Comparison of ENCODE assay signal across 15 mouse cellular contexts in the genomic region with DNA sequence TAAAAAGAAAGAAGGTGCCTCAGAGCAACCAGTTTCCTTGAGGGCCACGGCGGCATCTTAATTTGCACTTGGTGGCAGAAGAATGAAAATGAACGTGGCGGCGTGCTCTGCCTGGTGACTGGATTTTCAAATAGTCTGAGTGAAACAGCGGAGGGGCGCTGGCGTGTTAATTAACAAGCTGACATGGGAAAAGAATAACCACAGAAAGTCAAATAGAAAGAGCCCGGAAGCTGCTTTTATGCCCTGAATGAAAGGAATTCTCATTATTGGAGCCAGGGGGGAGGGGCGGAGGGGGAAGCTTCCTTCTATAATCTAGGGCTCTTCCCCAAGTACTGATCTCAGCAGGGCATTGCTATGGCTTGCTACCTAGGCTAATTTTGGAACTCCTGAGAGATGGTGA.
DNase-seq lines count a peak whose midpoint lies in the region; ATAC-seq and TF ChIP-seq lines count a peak whose summit lies in the region.
"Had no signal": no experiment of that assay in that cellular context is flagged by ENCODE, and none has a peak within 500 bp of the region (broad histone marks: within the 10 kb centered on the region; RNA-seq: fewer than 3 reads in every experiment).

No protein-coding gene starts in this region.

- peak; percentile 26; the same call in 1 of the 2 replicates for TF ChIP-seq CTCF in layer of hippocampus, adult 2 months (conservative IDR thresholded peaks at IDR 0.05)
- no peak for TF ChIP-seq CTCF in brain, embryonic 14.5 days (IDR thresholded peaks at IDR 0.05; ENCODE audit: borderline replicate concordance, extremely low read depth, insufficient read depth, insufficient read length)
- TF ChIP-seq CTCF in hindbrain, postnatal 0 days (IDR thresholded peaks at IDR 0.05; ENCODE audit: low read depth), result peak; percentile 30

- H3K36me3 ChIP-seq in forebrain, embryonic 12.5 days (replicated peaks), result no peaks in the 10 kb centered on the region
- no peaks in the 10 kb centered on the region for H3K36me3 ChIP-seq in hindbrain, postnatal 0 days (ENCODE audit: insufficient read depth, low read length)
- H3K36me3 ChIP-seq: heart, embryonic 12.5 days; limb, embryonic 10.5 days; liver, embryonic 15.5 days; stomach, embryonic 15.5 days had no signal

- TF ChIP-seq POLR2A in brain, embryonic 14.5 days (IDR thresholded peaks at IDR 0.05; ENCODE audit: borderline replicate concordance, extremely low read depth, insufficient read depth, insufficient read length, poor library complexity, severe bottlenecking), result no peak

- no peaks in the 10 kb centered on the region for H3K9me3 ChIP-seq in forebrain, embryonic 12.5 days
- H3K9me3 ChIP-seq in hindbrain, postnatal 0 days (ENCODE audit: low read length), result no peaks in the 10 kb centered on the region
- H3K9me3 ChIP-seq: heart, embryonic 12.5 days; limb, embryonic 10.5 days; stomach, embryonic 15.5 days had no signal

- WGBS in forebrain, embryonic 12.5 days, result 14% methylated on average over 10 of the region's 10 CpGs
- 23% methylated on average over 10 of the region's 10 CpGs for WGBS in hindbrain, postnatal 0 days

- peak overlapping the region; percentile 10 for H3K4me2 ChIP-seq in forebrain, embryonic 12.5 days
- 0 out of 2 replicates have a peak overlapping the region, but pooled peaks have one; percentile 10 for H3K4me2 ChIP-seq in hindbrain, postnatal 0 days (ENCODE audit: low read depth, low read length)
- H3K4me2 ChIP-seq: heart, embryonic 12.5 days; liver, embryonic 15.5 days; stomach, embryonic 15.5 days had no signal

- H3K27ac ChIP-seq in layer of hippocampus, adult 2 months, result no peak overlapping the region
- peak overlapping the region; percentile 42; the same call in 1 of the 2 replicates for H3K27ac ChIP-seq in forebrain, embryonic 12.5 days
- no peak overlapping the region for H3K27ac ChIP-seq in hindbrain, postnatal 0 days
- H3K27ac ChIP-seq: limb, embryonic 10.5 days; liver, embryonic 15.5 days; stomach, embryonic 15.5 days had no signal

- peaks cover 14% of the 10 kb centered on the region for H3K4me1 ChIP-seq in forebrain, embryonic 12.5 days
- H3K4me1 ChIP-seq in hindbrain, postnatal 0 days (ENCODE audit: insufficient read depth, low read length), result 0 out of 2 replicates have a peak, but pooled peaks cover 7% of the 10 kb centered on the region
- H3K4me1 ChIP-seq: heart, embryonic 12.5 days; liver, embryonic 15.5 days; stomach, embryonic 15.5 days had no signal

- ATAC-seq in forebrain, embryonic 12.5 days (ENCODE audit: low FRiP score), result 0 out of 2 replicates have a peak, but pooled peaks have one; percentile 17
- ATAC-seq in hindbrain, postnatal 0 days, result no peak
- ATAC-seq in megakaryocyte progenitor cell, adult 5-6 weeks (replicated peaks; ENCODE audit: poor library complexity), result no peak
- ATAC-seq: activated CD4-positive, CD25-positive, alpha-beta regulatory T cell, adult 4 months; CD4-positive, CD25-positive, alpha-beta regulatory T cell, adult 4 months had no signal

- no peak overlapping the region for H3K4me3 ChIP-seq in layer of hippocampus, adult 2 months
- H3K4me3 ChIP-seq in forebrain, embryonic 12.5 days (replicated peaks), result no peak overlapping the region
- H3K4me3 ChIP-seq in hindbrain, postnatal 0 days (ENCODE audit: low read length), result no peak overlapping the region
- H3K4me3 ChIP-seq: heart, embryonic 12.5 days; limb, embryonic 10.5 days; liver, embryonic 15.5 days; stomach, embryonic 15.5 days had no signal

- intact Hi-C loops in heart, postnatal 14 days (cut with DNase I), result no loop called here

- H3K9ac ChIP-seq in forebrain, embryonic 12.5 days, result no peak overlapping the region
- no peak overlapping the region for H3K9ac ChIP-seq in hindbrain, postnatal 0 days (replicated peaks; ENCODE audit: low read length)
- H3K9ac ChIP-seq: heart, embryonic 12.5 days; liver, embryonic 15.5 days; stomach, embryonic 15.5 days had no signal

- H3K27me3 ChIP-seq in forebrain, embryonic 12.5 days, result peaks cover 3% of the 10 kb centered on the region; the same call in 1 of the 2 replicates
- H3K27me3 ChIP-seq in hindbrain, postnatal 0 days (ENCODE audit: insufficient read depth, low read length), result no peaks in the 10 kb centered on the region
- H3K27me3 ChIP-seq: heart, embryonic 12.5 days; liver, embryonic 15.5 days; stomach, embryonic 15.5 days had no signal

- DNase-seq in layer of hippocampus, adult 2 months (ENCODE audit: low spot score in 2 of 2), result no peak
- no peak for DNase-seq in layer of hippocampus, postnatal 25 days (ENCODE audit: extremely low spot score in 1 of 2, low spot score in 1 of 2)
- DNase-seq in brain, embryonic 14.5 days (ENCODE audit: low read depth), result peak; percentile 88
- DNase-seq in hindbrain, postnatal 0 days (ENCODE audit: low spot score), result peak; percentile 62
- no peak for DNase-seq in urinary bladder, postnatal 14 days (ENCODE audit: low spot score)
- no peak for DNase-seq in heart, postnatal 14 days
- DNase-seq: cerebellum, adult 11-12 months had no signal

Comparison
In these comparisons a context has a peak if more than half of its experiments do, and no peak if none do; other contexts are left out.
1. DNase-seq: peak in brain, embryonic 14.5 days (single experiment) and hindbrain, postnatal 0 days (single experiment); none in layer of hippocampus, adult 2 months (0 of 2), layer of hippocampus, postnatal 25 days (0 of 2), urinary bladder, postnatal 14 days (single experiment) and heart, postnatal 14 days (0 of 2).